Mouse (Mus musculus) testis, postnatal 10 days (tissue): ENCODE measurements at regions not wholly inside any gene's neighbourhood (a gene's known extent, or its start where the extent isn't known, plus 50 kb on each side); places are given as distances from the start of the nearest gene placed in this dataset.

Experiments
- DNase-seq: peaks from one replicate; pipeline ENCODE4 v3.0.0; 2021; ENCODE audit warnings: low spot score

DNA sequence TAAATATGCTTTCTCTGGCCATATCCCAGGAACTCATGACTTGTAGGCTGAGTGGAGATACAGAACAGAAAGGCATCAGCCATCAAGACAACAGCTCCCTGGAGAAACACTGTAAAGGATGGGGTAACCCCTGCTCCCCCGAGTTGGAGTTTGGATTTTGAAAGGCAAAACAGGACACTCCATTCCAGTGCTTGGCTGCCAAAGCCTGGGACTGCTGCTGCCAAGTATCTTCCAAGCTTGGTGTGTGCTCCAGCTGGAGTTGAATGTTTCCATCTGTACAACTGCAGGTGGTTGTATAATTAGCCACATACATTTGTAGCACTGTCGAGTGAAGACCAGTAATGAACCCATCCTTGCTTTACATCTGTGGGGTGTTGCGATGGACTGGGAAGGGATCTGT is 62.1 kb downstream of the 4933412E24Rik start:
- no peak for DNase-seq

DNA sequence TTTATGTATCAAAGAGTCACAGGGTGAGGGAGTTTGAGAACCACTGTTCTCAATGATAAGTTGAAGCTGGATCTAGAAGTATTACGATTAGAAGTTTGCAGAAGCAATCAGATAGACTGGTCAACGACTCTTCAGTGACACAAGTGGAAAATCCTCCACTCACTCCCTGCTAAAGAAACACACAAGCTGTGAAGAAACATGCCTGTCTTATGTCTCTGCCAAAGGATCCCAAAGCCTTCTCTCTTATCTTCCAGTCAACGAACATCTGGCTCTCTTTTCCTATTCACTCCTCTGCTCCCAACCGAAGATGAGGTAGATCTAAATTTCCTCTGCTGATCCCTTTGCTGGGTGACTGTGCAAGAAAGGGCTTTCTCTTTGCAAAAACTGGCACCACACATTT is 62.6 kb downstream of the 4933412E24Rik start:
- DNase-seq, result no peak

DNA sequence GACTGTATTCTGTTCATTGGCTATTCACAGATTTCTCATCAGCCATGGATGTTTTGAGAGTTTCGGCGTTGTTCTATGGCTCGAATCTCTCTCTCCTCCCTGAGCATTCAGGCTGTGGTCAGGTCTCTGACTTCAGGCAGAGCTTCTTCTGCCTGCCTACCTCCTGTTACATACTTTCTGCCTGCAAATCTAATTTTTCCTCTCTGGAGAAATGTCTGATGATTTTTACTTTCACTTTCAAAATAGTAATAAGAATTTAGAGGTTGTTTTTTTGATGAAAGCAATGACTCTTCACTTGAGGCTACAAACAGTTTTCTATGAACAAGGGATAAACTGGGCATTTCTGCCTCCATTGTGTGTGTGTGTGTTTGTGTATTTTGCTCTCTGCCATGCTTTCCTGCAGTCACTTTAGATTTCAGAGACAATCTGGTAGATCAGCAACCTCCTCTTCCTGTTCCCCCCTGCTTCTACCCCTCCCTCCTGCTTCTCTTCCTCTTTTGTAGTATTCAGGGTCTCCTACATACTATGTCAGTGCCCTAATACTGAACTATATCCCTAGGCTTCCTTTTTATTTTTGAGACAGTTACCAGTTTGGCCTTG is 65.7 kb downstream of the 4933412E24Rik start:
- DNase-seq, result no peak

DNA sequence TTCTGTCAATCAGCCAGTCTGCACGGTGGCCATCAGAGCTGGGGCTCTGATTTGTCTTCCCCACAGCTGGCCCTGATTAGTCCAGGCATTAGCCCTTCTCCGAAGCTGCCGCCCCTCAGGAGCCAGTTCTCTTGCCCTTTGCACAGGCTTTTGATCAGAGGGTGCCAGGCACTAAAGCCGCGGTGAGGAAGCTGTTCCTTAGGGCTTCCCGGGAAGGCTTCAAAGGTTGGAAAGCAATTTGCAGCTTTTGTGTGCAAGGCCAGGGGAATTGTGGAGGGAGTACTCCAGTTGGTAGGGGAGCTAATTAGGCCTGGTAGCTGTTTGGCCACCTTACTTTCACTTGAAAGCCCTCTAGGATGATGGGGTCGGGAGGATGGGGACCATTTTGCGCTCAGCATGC is 71.2 kb downstream of the 4933412E24Rik start:
- DNase-seq, result no peak

DNA sequence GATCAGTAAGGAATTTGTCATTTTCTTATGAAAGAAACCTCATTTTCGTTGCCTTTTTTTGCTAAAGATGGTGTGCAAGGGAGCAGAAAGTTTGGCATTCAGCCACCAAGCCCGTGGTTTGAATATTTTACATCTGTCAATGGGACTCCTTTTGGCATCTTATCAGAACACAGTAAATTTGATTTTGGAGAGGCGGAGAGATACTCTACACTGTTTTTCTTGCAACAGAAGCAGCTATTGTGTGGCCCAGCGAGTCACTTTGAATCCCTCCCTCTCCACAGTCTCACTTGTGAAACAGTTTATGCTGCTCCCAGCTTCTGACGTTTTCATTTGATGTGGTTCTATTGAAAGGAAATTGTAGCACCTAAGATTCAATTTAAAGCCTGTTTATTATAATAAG is 79.9 kb downstream of the 4933412E24Rik start:
- no peak for DNase-seq

DNA sequence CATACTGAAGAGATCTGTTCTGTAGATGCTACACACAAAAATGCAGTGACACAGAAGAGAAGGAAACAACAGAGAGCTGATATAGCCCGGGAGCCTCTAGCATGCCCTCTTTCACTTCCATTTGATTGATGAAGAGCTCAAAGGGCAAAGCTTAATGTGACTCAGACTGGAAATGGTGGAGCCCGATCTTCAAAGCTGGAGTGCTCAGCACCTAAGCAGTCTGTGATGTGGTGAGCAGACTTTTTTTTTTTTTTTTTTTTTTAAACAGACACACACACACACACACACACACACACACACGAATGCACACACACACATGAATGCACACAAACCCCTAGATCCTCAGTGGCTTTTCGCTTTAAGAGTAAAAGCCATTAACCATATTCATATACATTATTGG is 102.6 kb downstream of the 4933412E24Rik start:
- no peak for DNase-seq

DNA sequence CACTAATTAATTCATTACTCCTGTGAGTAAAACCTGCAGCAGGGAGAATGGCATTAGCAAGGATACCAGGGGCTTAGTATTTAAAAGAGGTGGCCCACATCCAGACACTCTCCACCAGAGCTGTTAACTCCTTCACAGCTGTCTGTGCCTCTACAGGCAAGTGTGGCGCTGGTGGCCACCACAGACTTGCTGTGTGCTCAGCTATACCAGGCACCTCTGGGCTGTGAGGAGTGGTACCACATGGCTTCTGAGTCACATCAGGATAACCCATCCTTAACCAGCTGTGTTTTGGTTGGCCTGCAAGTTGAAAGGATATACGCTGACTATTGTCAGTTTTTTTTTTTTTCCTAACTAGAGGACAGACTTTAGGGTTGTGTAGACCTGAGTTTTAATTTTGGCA is 108.1 kb downstream of the 4933412E24Rik start:
- DNase-seq, result no peak

DNA sequence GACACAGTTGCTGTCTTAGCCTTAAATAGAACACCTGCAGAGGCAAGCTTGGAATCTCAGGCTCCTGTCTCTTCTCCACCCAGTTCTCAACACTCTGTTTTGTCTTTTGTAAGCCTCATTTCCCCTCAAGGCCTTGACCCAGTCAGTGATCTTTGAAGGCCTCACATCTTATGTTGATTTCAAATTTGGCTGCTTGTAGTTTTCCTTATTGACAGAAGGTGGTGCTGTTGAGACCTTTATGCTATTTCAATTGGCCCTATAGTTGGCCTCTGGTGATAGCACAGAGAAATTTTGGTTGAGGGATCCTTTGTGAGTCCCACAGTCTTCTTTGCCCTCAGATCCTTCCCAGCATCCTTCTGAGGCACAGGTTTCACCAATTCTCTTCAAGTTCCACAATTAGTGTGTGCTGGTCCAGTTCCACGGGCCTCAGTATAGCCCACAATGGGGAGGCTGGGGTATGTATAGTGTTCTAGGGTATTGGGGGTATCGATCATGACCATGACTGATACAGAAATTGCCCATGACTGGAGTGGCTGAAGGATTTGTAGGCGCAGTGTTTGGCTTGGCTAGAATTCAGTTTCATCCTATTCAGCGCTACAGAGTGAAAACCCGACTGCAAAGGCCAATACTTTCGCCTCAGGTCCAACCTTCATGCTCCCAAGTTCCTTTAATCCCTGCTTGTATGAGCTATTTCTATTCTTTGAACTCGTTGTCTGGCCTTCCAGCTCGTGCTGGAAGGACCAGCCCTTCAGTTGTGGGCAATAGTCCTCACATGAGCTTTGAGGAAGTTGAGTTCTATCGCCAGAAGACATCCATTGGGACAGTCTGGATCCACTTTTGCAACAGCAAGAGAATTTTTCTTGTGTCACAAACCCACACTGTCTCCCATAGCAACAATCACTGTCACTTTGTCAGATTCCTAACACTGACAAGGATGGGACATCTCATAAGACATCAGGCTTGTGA is 110.3 kb downstream of the 4933412E24Rik start:
- DNase-seq, result no peak

DNA sequence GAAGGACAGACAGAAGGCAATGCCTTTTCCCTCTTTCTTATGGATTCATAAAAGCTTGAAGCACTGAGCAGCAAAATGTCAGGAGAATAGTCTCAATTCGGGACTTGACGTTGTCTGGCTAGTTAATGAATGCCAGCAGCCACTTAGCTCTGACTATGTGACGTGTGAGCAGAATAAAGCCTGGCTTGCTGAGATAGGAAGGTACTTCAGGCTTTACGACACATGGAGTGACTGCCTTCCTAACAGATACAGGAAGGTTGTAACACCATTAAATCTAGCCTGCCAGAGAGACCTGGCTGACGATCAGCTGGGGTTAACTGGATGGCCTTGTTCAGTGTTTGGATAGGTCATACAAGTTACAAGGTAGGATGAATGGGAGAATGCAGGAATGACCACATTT is 111.7 kb downstream of the 4933412E24Rik start:
- DNase-seq, result no peak

DNA sequence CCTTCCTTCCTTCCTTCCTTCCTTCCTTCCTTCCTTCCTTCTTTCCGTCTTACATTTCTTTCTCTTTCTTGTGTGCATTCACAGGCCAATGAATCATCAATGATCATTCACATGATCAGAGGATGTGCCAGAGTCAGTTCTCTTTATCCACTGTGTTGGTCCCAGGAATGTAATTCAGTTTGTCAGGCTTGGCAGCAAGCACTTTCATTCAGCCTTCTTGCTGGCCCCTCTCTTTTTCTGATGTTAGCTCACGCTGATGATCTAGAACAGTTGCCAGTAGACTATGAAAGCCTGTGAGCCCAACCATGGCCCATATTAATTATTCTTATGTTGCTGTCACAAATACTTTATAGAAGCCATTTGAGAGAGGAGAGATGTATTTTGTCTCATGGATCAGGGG is 127.4 kb downstream of the 4933412E24Rik start:
- no peak for DNase-seq

DNA sequence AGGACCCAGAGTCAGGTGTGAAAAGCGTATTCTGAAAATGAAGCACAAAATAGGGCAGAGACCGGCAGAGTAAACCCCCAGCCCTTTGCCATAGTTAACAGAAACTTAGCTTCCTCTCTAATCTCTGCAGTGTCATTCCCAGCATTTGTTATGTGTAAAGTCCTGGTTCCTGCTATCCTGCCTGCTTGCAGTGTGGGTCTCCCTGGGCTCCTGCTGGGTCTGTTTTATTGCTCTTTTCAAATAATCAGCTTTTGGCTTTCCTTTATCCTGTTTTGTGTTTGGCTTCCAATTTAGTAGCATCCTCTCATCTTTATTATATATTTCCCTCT is 128.3 kb downstream of the 4933412E24Rik start:
- DNase-seq, result no peak

DNA sequence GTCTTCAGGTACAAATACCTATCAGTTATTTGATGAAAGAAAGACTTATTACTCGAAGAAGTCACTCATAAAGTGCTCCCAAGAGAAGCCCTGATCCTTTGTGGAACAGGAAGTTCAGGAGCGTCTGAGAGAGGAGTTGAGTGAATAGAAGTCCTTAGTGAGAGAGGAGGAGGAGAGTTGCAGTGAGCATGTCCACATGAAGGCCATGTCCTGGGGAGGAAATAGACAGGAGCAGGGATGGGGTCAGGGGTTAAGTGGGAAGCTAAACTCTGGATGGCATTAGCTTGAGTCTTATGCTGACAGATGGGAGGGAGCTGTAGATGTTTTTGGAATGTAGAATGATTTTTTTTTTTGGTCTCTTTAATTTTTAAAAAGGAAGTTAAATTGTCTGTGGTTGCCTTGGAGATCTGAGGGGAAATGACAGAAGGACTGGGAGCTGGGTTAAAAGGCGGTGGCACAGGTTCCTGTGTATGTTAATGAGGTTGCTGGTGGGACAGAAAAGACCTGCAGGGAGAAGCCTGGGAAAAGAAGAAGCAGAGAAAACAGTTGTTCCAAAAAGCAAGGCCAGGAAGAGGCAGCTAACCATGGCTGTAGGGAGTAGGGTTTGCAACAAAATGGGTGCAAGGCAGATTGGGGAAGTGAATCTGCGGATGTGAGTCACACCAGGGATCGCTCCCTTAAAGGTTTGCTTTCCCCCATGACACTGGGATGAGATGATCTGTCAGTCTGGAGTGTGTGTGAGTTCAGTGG is 128.9 kb downstream of the 4933412E24Rik start:
- no peak for DNase-seq

DNA sequence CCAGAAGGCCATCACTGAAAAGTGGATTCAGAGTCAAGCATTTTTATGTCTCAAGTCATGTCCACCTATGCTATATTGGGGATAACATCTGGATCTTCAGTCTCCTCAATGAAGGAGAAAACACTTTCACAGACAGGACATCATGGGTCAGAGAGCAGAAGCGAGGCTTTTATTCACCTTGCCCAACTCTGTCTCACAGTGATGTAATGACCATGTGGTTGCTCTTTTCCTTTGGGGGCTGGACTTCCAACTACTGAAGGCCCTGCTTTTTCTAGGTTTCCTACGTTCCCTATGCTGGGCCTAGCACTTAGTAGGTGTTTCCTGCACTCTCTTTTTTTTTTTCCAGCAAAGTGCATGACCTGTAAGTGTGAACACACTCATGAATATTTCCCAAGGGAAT is 130.4 kb downstream of the 4933412E24Rik start:
- DNase-seq, result no peak

DNA sequence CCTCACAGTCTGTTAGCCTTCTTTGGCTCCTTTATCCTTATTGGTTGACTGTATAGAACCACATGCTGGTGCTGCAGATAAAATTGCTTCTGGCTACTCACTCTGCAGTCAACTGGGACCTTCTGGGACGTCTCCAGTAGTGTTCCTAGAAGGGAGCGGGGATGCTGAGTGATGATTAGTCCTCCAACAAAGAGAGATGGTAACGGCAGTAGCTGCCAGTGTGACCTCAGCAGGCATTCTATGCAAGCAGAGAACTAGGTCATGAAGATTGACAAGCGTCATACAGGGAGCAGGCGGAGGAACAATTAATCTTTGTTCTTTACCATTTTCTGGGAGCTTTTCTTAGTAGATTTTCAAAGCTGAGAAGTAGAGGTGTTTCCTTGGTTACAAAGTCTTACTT is 134.0 kb downstream of the 4933412E24Rik start:
- DNase-seq, result no peak

DNA sequence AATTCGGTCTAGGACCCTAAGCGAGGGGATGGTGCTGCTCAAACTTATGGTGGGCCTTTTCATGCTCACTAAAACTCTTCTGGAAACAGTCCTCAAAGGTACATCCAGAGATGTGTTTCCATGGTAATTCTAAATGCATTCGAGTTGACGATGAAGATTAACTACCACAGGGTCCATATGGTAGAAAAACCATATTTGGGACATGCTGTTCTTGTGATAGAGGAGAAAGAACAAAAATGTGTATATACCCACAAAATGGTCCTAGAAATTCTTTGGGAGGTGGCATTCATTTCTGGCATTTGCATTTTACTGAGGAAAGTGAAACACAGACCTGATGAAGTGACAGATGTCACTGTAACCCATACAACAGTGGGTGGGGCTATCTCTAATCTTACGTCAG is 136.0 kb downstream of the 4933412E24Rik start:
- no peak for DNase-seq

DNA sequence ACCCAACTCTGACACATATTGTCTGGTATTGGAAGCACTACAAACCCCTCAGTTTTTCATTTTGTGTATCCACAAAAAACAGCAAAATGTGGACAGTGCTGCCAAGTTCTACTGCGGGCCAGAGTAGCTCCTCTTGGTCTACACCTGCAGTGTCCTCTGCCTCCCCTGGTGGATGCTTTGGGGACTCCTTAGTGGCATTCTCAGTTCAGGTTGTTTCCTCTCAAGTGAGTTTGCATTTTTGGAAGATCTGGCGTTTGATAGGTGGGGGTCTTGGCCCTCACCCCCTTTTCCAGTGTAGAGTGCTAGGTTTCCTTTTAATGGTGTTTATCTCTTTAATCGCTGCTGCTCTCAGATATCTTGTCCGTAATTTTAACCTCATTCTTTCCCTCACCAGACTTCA is 137.1 kb downstream of the 4933412E24Rik start:
- no peak for DNase-seq

DNA sequence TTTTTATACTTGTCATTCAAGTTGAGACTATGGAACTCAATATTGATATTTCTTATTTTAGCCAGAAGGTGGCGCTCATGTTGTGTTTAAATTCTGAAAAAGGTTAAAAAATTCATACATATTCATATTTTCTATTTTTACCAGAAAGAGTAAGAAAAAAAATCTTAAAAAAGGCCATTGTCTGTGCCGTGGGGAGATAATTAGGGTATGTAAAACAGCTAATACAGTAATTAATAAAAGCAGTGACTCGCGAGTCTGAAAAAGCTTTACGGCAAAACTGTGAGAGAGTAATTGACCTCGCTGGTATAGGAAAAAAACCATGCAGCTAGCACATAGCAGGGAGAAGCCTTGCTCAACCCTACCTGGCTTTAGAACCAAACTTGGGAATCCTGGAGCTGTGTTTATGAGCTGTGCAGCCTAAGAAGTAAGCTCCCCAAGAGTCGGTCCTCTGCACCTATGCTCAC is 140.1 kb downstream of the 4933412E24Rik start:
- no peak for DNase-seq

DNA sequence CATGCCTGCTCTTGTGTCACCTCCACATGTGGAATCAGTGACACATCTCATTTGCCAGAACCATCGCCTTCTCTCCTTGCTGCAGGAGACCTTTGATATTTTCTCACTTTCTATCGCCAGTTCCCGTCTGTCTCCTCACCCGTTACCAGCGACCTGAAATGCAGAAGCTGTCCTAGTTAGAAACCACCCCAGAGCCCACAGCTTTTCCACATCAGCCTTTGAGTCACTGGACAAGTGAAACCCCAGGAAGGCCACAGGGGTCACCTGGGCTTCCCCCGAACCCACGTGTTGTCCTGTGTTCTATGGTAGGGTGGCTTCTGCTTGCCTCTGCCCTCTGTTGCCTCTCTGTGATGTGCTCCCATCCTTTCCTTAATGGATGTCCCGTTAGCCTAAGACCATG is 149.7 kb downstream of the 4933412E24Rik start:
- no peak for DNase-seq

DNA sequence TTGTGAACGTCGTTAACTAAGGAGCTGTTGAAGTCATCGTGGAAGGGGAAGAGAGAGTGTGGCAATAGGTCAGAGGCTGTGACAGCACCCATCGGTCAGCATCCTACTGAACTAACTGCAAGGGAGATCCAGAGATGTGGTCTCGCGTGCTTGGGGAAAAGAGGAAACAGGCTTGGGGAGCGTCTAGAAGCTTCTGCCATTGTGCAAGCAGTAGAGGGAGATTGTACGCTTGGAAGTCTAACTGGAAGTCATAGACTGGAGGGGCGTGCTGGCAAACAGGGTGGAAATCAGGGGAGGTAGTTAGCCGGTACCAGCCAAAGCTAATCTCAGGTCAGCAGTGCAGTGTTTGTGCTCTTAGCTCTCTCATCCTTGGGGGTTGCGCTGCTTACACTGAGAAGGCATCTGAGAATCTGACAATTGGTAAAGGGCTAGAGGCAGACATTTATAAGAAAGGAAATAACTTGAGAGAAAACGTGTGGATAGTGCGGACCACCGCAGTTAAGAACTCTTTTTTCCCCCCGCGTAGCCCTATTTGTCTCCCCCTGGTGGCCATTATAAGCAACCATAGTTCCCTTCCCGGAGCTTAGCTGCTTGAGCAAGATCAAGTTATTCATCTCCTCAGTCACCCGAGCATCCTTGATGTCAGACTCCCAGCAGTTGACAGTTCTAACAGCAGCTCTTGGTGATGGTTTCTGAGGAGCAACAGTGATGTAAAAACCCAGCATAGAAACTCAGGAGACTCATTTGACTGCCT is 151.5 kb downstream of the 4933412E24Rik start:
- no peak for DNase-seq

DNA sequence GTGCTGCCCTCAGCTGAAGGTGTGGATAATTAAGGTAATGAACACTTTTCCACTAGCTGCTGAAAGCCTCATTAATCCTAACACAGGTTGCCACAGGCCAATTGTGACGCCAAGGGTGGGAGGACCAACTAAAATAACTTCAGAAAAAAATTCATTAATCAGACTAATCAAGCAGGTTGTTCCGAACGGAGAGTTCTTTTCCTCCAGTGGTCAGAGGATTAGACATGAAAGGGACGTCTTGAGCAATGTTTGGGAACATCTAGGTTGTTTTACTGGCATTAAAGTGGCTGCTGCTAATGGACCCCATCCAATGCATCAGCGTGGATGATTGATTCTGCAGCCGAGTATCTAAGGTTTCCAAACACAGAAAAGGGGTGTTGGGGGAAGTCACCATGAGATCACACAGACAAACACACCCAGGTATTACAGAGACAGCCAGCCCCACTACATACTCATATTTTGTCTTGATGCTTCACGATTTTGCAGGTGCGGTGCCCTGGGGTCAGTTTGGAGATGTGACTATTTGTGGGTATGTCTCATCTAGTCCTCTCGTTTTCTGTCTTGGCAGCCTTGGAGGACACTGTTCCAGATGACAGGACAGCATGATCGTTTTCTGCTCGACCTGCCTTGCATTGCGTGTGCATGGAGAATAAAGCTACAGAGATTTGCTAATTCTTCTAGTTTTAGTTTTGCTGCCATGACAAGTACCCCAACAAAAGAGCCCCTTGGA is 164.0 kb downstream of the 4933412E24Rik start:
- no peak for DNase-seq

DNA sequence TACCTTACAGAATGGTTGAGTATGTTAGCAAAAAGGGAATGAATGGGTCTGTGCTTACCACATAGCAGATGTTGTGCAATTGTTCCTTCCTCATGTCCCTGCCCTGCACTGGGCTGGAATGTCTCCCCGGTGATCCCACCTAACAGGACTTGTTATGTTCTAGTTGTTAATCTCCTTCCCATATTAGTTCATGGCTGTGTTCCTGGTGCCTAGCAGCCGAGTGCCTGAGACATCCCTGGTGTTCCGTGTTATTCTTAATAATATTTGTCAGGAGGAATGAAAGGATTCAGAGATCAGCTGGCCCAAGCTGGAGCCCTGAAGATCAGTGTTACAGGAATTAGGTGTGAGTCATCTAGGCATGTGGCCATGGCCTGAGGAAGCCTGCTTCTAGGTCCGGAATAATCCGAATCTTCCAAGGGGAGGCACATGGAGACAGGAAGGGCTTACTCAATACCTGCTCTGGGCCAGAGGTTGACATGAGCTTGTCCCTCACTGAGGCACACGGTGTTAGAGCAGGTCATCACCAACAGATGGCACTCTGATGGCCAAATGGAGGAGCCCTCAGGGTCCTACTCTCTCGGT is 171.2 kb downstream of the 4933412E24Rik start:
- no peak for DNase-seq
